Mouse (Mus musculus): ENCODE data around the gene Stk24. TPM values are rescaled to one million over a fixed set of nuclear protein-coding genes. Genes with fewer than 3 reads are reported as not detected.

Gene Stk24
- polyA plus RNA-seq, 1 experiment from 2014 or later: 43.8 TPM

DNA sequence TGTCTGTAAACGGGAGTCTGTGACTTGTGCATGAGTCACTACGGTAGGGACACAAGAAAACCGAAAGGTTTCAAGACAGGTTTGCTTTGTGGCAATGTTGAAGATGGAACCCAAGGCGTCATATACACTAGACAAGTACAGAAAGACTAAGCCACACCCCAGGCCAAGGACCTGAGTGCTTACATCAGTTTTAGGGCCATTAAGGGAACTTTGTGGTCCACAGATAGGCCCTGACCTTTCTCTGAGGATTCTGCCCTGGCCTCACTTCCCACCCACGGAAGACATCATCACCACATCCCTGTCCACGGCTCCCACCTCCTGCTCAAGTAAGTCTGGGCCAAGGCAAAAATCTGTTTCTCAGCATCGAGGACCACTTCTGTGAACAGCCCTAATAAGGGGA is 27.1 kb upstream of the Stk24 start:
- no peaks in the 10 kb centered on the region for H3K9me3 ChIP-seq (replicated peaks)
- H3K27me3 ChIP-seq (ENCODE audit: low read depth, poor library complexity, severe bottlenecking): no peaks in the 10 kb centered on the region
- 94% methylated on average over 7 of the region's 7 CpGs for WGBS
- no peaks in the 10 kb centered on the region for H3K36me3 ChIP-seq
- H3K4me3 ChIP-seq: no peak overlapping the region
- no peak for DNase-seq (ENCODE audit: low spot score)
- no peak overlapping the region for H3K27ac ChIP-seq
- H3K4me1 ChIP-seq: peaks cover 4% of the 10 kb centered on the region; the same call in 1 of the 2 replicates

GRCm38 (mm10) chr14:121405546-121405945 is 25.7 kb upstream of the Stk24 start:
- DNase-seq (ENCODE audit: low spot score): no peak
- Histone ChIP-seq H3K4me3 (peak overlapping the region; percentile 31), H3K27me3 (ENCODE audit: low read depth, poor library complexity, severe bottlenecking) (no peaks in the 10 kb centered on the region), H3K27ac (no peak overlapping the region), H3K9me3 (replicated peaks) (no peaks in the 10 kb centered on the region), H3K36me3 (no peaks in the 10 kb centered on the region), H3K4me1 (peaks cover 4% of the 10 kb centered on the region; the same call in 1 of the 2 replicates)
- WGBS: 44% methylated on average over 15 of the region's 15 CpGs

DNA sequence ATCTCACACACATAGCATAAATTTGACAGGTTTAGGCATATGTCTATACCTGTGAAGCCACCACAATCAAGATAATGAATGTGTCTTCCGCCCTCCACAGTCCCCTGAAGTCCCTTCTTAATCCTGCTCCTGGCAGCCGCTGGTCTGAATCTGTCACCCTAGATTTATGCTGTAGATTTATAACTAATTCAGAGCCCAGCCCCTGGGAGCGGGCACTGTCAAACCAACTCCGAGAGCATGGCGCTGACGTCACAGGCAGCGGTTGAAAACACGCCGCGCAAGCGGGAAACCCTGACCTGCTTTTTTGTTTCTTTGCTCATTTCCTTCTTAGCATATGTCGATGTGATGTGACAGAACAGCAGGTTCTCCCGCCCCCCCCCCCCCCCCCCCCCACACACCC is 25.3 kb upstream of the Stk24 start:
- Histone ChIP-seq H3K27ac (no peak overlapping the region), H3K36me3 (no peaks in the 10 kb centered on the region), H3K9me3 (replicated peaks) (no peaks in the 10 kb centered on the region), H3K27me3 (ENCODE audit: low read depth, poor library complexity, severe bottlenecking) (no peaks in the 10 kb centered on the region), H3K4me1 (peaks cover 4% of the 10 kb centered on the region; the same call in 1 of the 2 replicates), H3K4me3 (peak overlapping the region; percentile 31)
- WGBS: 50% methylated on average over 13 of the region's 13 CpGs
- peak; percentile 41 for DNase-seq (ENCODE audit: low spot score)

DNA sequence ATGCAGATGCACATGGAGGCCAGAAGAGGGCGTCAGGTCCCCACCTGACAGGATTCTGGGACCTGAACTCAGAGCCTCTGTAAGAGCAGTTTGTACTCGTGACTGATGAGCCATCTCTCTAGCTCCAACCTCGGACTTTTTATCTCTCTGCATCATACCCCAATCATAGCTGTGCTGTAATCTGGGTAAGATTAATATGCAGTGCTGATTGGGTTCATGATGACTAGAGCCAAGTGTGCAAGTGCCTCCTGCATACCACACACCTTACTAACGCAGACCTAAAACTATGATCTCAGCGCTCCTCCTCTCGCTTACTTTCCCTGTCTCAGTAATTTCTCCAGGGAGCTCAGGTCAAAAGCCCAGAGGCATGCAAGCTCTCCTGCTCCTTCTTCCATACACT is 19.9 kb upstream of the Stk24 start:
- H3K4me3 ChIP-seq: no peak overlapping the region
- H3K4me1 ChIP-seq: no peaks in the 10 kb centered on the region
- no peaks in the 10 kb centered on the region for H3K9me3 ChIP-seq (replicated peaks)
- H3K36me3 ChIP-seq: no peaks in the 10 kb centered on the region
- 92% methylated on average over 6 of the region's 6 CpGs for WGBS
- no peak overlapping the region for H3K27ac ChIP-seq
- no peak for DNase-seq (ENCODE audit: low spot score)
- H3K27me3 ChIP-seq (ENCODE audit: low read depth, poor library complexity, severe bottlenecking): no peaks in the 10 kb centered on the region

DNA sequence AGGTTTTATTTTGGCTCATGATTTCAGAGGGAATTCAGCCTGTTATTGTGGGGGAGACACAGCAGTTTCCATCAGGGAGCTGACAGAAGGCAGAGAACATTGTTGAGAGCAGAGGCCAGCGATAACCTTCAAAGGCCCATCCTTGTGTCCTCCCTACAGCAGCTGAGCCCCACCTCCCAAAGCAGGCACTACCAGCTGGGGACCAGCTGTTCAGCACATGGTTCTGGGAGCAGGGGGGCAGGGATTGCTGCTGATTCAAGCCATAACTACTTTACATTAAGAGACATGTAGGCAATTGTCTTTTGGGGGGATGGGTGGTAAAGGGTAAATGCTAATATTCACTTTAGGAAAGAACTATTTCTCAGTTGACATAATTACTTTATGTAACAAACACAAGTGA is 17.7 kb upstream of the Stk24 start:
- Histone ChIP-seq H3K4me1 (no peaks in the 10 kb centered on the region), H3K27ac (no peak overlapping the region), H3K27me3 (ENCODE audit: low read depth, poor library complexity, severe bottlenecking) (no peaks in the 10 kb centered on the region), H3K9me3 (replicated peaks) (no peaks in the 10 kb centered on the region), H3K4me3 (no peak overlapping the region), H3K36me3 (no peaks in the 10 kb centered on the region)
- WGBS: 41% methylated on average over 1 of the region's 1 CpGs
- DNase-seq (ENCODE audit: low spot score): no peak

DNA sequence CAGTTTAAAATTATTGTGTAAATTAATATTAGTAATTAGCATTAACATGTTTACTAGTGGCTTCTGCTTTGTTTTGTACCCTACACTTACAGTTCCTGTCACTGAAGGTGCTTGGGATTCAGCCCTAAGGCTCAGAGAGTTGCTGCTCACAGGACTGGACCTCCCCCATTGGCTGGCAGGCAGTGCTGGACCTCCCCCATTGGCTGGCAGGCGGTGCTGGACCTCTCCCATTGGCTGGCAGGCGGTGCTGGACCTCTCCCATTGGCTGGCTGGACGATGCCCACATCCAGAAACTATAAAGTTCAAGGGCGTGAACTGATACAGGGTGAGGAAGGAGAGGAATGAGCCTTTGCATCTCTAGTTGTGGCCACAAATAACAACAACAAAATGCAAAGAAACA is 15.3 kb upstream of the Stk24 start:
- DNase-seq (ENCODE audit: low spot score): no peak
- H3K27ac ChIP-seq: no peak overlapping the region
- 87% methylated on average over 4 of the region's 4 CpGs for WGBS
- no peaks in the 10 kb centered on the region for H3K9me3 ChIP-seq (replicated peaks)
- no peaks in the 10 kb centered on the region for H3K36me3 ChIP-seq
- H3K27me3 ChIP-seq (ENCODE audit: low read depth, poor library complexity, severe bottlenecking): no peaks in the 10 kb centered on the region
- no peaks in the 10 kb centered on the region for H3K4me1 ChIP-seq
- H3K4me3 ChIP-seq: no peak overlapping the region

- Histone ChIP-seq H3K9me3 (replicated peaks) (no peaks in the 10 kb centered on the region), H3K36me3 (no peaks in the 10 kb centered on the region), H3K4me3 (no peak overlapping the region), H3K27ac (no peak overlapping the region), H3K27me3 (ENCODE audit: low read depth, poor library complexity, severe bottlenecking) (no peaks in the 10 kb centered on the region), H3K4me1 (no peaks in the 10 kb centered on the region)
- no peak for DNase-seq (ENCODE audit: low spot score)
- 92% methylated on average over 5 of the region's 5 CpGs for WGBS
Measured at GRCm38 (mm10) chr14:121391927-121392326, 12.1 kb upstream of the Stk24 start.

- Histone ChIP-seq H3K27me3 (ENCODE audit: low read depth, poor library complexity, severe bottlenecking) (no peaks in the 10 kb centered on the region), H3K4me1 (peaks cover 8% of the 10 kb centered on the region), H3K9me3 (replicated peaks) (no peaks in the 10 kb centered on the region), H3K27ac (no peak overlapping the region), H3K4me3 (no peak overlapping the region), H3K36me3 (no peaks in the 10 kb centered on the region)
- no peak for DNase-seq (ENCODE audit: low spot score)
- 64% methylated on average over 1 of the region's 1 CpGs for WGBS
Measured at GRCm38 (mm10) chr14:121387760-121388159, 7.9 kb upstream of the Stk24 start.

DNA sequence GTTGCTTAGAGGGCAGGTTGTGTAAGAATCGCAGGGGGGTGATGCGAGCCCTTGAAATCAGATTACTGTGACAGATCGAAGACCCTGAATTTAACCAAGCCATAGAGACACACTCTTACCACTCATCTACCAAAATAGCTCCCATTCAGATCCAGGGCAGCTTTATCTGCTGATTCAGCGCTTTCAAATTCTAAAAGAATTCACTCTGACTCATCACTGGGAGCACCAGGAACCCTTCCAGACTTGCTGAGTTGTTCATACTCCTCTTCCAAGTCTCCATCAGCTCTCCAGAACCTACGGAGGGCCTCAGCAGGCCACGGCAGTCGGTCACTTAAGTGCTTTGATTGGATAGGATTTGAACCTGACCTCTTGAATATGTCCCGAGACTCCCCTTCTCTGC is 5.6 kb upstream of the Stk24 start:
- H3K4me1 ChIP-seq: peaks cover 8% of the 10 kb centered on the region
- no peaks in the 10 kb centered on the region for H3K9me3 ChIP-seq (replicated peaks)
- H3K27ac ChIP-seq: no peak overlapping the region
- no peak overlapping the region for H3K4me3 ChIP-seq
- no peak for DNase-seq (ENCODE audit: low spot score)
- H3K36me3 ChIP-seq: no peaks in the 10 kb centered on the region
- no peaks in the 10 kb centered on the region for H3K27me3 ChIP-seq (ENCODE audit: low read depth, poor library complexity, severe bottlenecking)
- WGBS: 86% methylated on average over 8 of the region's 8 CpGs

- H3K9me3 ChIP-seq (replicated peaks): no peaks in the 10 kb centered on the region
- H3K4me1 ChIP-seq: peaks cover 16% of the 10 kb centered on the region
- no peaks in the 10 kb centered on the region for H3K27me3 ChIP-seq (ENCODE audit: low read depth, poor library complexity, severe bottlenecking)
- 73% methylated on average over 3 of the region's 3 CpGs for WGBS
- no peak overlapping the region for H3K4me3 ChIP-seq
- DNase-seq (ENCODE audit: low spot score): no peak
- no peaks in the 10 kb centered on the region for H3K36me3 ChIP-seq
- H3K27ac ChIP-seq: no peak overlapping the region
Measured at GRCm38 (mm10) chr14:121383801-121384200, 4.0 kb upstream of the Stk24 start.

- H3K4me3 ChIP-seq: peak overlapping the region; percentile 99
- no peaks in the 10 kb centered on the region for H3K9me3 ChIP-seq (replicated peaks)
- H3K27ac ChIP-seq: peak overlapping the region; percentile 97
- H3K36me3 ChIP-seq: peaks cover 8% of the 10 kb centered on the region
- DNase-seq (ENCODE audit: low spot score): peak; percentile 87
- H3K27me3 ChIP-seq (ENCODE audit: low read depth, poor library complexity, severe bottlenecking): no peaks in the 10 kb centered on the region
- H3K4me1 ChIP-seq: peaks cover 31% of the 10 kb centered on the region
- WGBS: 2% methylated on average over 55 of the region's 79 CpGs
Measured at GRCm38 (mm10) chr14:121379116-121379826, 540 bp downstream of the Stk24 start.

DNA sequence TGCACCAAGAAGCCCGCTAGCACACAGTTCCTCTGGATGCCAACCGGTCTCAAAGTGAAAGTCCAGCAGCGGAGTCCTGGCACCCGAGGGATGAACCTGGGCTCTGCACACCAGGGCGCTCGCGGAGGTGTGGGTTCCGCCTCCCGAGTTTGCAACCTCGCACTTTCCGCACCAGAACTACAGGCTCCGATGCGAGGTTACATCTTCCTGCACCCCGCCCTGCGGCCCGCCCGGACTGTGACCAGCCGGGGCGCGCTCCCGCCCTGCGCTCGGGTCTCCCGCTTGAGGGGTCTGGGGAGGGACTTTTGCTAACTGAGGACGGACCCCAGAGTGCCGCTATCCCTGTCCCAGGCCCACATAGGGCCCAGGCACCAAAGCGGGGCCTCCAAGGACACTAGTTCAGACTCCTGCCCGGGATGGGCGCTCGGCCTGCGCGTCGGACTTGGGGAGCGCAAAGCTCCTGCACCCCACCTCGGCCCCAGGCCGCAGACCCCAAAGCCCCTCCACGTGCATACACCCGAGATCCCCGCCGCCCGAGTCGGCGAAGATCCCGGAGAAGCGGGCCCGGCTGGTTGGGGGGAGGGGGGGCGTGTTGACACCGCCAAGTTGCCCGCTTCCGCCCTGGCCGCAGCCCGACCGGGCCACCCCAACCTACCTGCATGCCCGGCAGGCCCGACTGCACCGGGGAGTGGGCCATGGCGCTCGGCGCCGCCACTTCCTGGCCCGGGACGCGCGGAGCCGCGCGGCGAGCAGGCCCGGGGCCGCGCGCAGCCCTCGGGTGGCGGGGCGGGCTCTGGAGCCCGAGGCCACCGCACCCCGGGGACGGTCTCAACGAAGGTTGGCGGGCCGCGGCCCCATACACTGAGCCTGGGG is 1.3 kb downstream of the Stk24 start:
- DNase-seq (ENCODE audit: low spot score): peak; percentile 76
- H3K4me1 ChIP-seq: peaks cover 27% of the 10 kb centered on the region
- peaks cover 15% of the 10 kb centered on the region for H3K36me3 ChIP-seq
- no peaks in the 10 kb centered on the region for H3K27me3 ChIP-seq (ENCODE audit: low read depth, poor library complexity, severe bottlenecking)
- H3K9me3 ChIP-seq (replicated peaks): no peaks in the 10 kb centered on the region
- H3K27ac ChIP-seq: peak overlapping the region; percentile 97
- under 1% methylated on average over 83 of the region's 83 CpGs for WGBS
- H3K4me3 ChIP-seq: peak overlapping the region; percentile 99

- Histone ChIP-seq H3K4me1 (peaks cover 33% of the 10 kb centered on the region), H3K4me3 (no peak overlapping the region), H3K9me3 (replicated peaks) (no peaks in the 10 kb centered on the region), H3K27me3 (ENCODE audit: low read depth, poor library complexity, severe bottlenecking) (no peaks in the 10 kb centered on the region), H3K36me3 (peaks cover 29% of the 10 kb centered on the region), H3K27ac (no peak overlapping the region)
- no peak for DNase-seq (ENCODE audit: low spot score)
- WGBS: 80% methylated on average over 6 of the region's 6 CpGs
Measured at GRCm38 (mm10) chr14:121376566-121376965, 3.2 kb downstream of the Stk24 start.
